Mouse (Mus musculus) lung, postnatal 36 days (tissue): ENCODE data around the gene Vmn1r56.
"Not testable (repeated sequence)": the region's sequence is repeated elsewhere in the genome, so short reads cannot be mapped to it uniquely, and the experiment has no call there.

Experiments used
- DNase-seq: peaks from one replicate; pipeline ENCODE4 v3.0.0; 2022; ENCODE audit warnings: mixed read lengths

Gene Vmn1r56

DNA sequence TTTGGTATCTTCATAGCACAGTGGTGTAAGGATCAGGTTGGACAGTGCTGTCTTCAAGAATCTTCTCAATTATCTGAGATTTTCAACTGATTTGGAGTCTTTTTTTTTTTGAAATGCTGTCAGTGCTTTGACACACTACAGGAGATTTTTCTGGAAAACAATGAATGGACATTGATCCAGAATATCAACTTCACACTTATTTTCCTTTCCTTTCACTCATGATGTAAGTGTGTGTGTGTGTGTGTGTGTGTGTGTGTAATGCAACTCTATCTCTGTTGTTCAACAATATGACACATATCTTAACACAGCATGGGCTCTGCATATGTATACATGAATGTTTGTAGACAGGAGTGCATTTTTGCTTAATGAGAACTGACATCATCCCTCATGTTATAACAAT is at the start of gene Vmn1r56:
Gene Vmn1r56 (minus strand): TSS at position 101 of the 400 bp plus-strand sequence.
- not testable (repeated sequence) for DNase-seq

GRCm38 (mm10) chr7:5218193-5218592 is 21.6 kb upstream of the Vmn1r56 start, which contains the start of gene Vmn1r57:
Gene Vmn1r57 (plus strand): TSS chr7:5218493.
- not testable (repeated sequence) for DNase-seq

DNA sequence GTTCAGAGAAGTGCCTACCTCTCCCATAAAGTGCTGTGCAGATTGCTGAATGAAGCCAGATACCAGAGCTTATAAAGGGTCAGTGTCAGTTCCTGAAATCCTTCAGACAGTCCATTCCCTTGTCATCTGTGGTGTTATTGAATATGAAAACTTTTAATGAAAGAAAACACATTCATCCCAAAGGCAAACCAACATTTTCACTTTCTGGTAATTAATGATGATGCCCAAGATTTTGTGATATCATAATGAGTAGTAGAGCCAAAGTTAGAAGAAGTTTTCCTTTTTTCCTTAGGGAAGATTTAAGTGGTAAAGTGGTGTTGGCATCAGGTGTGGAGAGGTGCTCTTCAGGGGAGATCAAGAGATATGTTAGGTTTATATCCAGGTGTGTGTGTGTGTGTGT is 47.0 kb downstream of the Vmn1r56 start, which contains the start of gene Vmn1r55:
Gene Vmn1r55 (minus strand): TSS at position 101 of the 400 bp plus-strand sequence.
- DNase-seq = not testable (repeated sequence)
